Mouse (Mus musculus): ENCODE results near the gene Adam17.
A peak's percentile ranks its signal among the peaks of the same experiment; 100 is the strongest.

Gene Adam17

GRCm38 (mm10) chr12:21353681-21354080, 19.8 kb downstream of the Adam17 start:
- DNase-seq (ENCODE audit: low spot score) = no peak

GRCm38 (mm10) chr12:21350113-21350876, 23.1 kb downstream of the Adam17 start:
- no peak for DNase-seq (ENCODE audit: low spot score)

DNA sequence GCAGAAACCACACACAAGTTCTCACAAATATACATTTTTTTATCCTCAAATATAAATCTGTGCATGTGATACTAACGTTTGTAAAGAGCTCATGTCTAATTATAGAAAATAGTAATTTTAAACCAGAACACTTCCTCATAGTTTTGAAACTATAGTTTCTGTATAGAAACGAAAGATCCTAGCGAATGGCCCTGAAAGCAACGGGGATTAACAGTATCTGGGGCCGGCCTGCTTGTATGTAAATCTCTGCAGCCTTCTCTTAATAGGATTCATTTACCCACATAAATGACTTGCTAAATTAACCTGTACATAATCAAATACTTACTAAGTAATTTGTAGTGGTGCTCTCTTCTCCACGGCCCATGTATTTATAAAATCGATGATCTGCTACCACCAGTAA, 26.5 kb downstream of the Adam17 start:
- DNase-seq (ENCODE audit: low spot score) = no peak

DNA sequence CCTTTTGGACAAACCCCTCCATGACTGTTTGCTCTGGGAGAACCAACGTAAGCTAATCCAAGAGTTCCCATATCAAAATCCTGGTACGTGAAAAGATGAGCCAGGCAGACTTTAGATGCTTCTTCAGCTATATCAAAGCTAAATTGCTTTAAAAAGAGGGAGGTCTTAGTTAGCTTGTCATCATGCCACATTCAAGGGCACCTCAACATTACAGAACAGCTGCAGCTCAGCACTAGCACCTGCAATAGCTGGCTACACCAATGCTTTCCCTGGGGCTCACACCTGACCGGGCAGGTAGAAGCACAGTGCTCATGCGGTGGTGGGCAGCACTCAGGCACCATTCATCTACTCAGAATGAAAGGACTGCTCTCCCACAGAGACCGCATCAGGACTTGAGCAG, 32.8 kb downstream of the Adam17 start:
- no peak for DNase-seq (ENCODE audit: low spot score)

DNA sequence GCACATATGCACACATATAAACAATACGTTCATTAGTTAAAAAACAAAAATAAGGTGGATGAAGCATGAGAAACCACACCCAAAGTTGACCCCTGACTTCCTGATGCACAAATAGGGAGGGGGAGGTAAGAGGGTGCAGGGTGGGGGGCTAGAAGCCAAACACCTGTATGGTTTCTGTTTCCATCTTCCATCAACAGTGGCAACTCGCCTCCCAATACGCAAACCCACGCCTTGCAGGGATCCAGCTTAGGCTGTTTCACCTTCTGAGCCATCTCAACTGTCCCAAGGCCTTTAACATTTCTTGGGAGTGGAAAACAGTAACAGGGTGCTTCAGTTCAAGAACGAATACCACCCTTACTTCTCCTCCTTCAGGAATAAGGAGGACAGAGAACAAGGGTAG, 36.3 kb downstream of the Adam17 start:
- no peak for DNase-seq (ENCODE audit: low spot score)

DNA sequence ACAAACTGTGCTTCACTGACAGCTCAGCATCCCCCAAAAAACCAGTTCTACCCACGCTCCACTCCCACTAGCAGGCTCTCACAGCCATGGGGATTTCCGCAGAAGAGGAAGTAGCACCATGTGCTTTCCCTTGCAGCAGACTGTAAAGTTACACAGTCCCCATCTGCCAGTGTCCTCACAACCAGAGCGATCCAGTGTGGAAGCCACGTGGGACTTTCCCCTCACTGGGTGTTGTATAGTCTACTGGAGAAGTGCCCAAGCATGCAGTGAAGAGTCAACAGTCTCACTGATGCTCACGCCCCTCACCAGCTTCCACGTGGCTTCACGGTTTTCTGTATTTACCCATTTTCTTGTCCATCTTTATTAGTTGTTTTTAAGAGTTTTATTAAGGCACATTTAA, 37.6 kb downstream of the Adam17 start:
- DNase-seq (ENCODE audit: low spot score) = no peak

- no peak for DNase-seq (ENCODE audit: low spot score)
Measured at GRCm38 (mm10) chr12:21333766-21334165, 39.7 kb downstream of the Adam17 start.

GRCm38 (mm10) chr12:21333021-21333420, 40.4 kb downstream of the Adam17 start:
- no peak for DNase-seq (ENCODE audit: low spot score)

DNA sequence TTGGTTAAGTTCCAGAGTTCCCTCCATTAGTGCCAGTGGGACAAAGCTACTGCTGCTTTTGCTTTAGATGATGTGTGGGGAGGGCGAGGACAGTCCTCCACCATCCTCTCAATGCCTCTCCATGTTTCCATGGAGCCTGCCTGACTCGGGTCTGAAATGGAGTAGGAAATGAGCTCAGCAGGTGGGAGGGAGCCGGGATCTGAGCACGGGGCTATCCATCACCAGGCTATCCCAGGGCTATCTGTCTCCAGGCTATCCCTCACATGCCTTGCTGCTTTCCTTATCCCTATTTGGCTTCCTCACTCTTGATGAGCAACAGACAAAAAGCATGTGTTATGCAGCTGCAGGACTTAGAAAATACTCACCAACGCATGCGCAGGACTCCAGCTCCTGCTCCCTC, 41.7 kb downstream of the Adam17 start:
- no peak for DNase-seq (ENCODE audit: low spot score)

GRCm38 (mm10) chr12:21330961-21331576, 42.4 kb downstream of the Adam17 start:
- no peak for DNase-seq (ENCODE audit: low spot score)

DNA sequence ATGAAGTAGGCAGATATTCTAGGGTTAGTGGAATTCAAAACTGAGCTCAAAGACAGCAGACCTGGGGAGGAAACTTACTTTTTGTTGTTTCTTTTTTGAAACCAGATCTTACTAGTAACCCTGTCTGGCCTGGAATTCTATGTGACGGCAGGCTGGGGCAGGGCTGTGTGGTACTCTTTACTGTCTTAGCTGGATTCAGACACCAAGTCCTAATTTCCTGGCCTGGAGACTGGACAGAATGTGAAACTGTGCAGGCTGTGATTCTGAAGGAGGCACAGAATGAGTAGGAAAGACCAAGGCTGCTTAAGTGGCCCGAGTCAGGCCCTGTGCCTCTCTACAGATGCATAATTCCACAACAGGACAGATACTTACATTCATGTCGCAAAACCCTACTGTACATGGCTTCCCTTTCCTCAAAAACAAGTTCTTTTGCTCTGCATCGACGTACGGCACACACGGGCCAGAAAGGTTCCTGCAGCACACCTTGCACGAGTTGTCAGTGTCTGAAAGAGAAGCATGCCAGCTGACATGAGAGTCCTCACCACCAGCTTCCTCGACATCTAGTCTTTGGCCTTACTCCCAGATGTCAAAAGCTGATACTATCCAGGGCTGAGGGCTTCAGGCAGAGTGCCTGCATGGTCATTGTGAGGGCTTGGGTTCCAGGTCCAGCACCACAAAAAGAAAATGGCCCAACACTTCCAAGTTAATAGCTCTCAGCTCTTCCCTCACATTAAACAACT, 43.6 kb downstream of the Adam17 start:
- no peak for DNase-seq (ENCODE audit: low spot score)

- no peak for DNase-seq (ENCODE audit: low spot score)
Measured at GRCm38 (mm10) chr12:21326325-21326724, 47.1 kb downstream of the Adam17 start.

DNA sequence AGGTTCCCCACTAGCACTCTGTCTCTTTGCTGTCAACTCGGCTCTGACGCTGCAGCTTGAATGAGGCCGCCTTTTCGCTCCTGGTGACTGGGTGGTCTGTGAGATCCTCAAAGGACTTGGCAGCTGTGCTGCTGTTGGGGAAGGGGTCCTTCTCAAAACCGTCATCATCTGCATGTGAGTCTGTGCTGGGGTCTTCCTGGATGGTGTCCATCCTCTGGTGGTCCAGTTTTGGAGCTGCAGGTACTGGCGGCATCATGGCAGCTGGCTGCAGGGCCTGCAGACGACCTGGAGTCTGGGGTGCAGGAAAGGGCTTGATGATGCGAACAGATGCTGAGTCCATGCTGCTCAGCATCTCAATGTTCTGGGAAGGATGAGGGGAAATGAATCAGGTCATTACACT, 48.2 kb downstream of the Adam17 start:
- no peak for DNase-seq (ENCODE audit: low spot score)

DNA sequence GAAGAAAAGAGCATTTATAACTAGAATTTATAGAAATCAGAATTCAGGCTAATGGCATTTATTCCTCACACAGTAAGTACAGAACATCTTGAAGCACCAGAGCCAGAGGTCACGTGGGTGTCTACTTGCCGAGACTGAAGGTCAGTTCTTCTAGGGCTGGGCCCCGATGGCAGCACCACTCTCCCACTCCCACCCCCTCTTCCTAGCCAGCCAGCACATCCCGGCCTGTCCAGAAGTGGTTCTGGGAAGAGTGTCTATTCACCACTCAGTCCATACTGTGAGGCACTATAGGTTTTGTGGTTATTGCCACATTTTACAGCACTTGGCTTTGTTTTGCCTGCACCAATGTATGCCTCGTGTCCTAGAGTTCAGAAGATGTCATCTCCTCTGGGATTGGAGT, 49.3 kb downstream of the Adam17 start:
- no peak for DNase-seq (ENCODE audit: low spot score)

GRCm38 (mm10) chr12:21322856-21323255, 50.6 kb downstream of the Adam17 start:
- no peak for DNase-seq (ENCODE audit: low spot score)

GRCm38 (mm10) chr12:21322296-21322695, 51.1 kb downstream of the Adam17 start:
- no peak for DNase-seq (ENCODE audit: low spot score)

DNA sequence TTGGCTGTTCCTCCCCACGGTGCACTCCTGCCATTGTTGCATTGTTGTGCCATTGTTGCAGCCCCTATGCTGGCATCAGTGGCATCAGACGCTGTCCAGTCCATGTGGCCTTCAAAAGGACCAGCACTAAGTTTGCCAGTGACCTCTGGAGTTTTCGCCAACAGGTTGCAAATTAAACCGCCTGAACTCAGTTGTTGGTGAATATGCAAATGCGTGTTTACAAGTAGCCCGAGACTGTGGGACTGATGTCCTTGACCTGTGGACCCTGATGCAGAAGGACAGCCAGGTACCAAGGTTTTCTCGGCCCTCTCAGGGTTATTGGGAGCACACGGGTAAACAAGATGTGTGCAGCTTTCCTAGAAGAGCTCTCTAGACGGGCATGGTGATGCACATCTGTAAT, 52.3 kb downstream of the Adam17 start:
- DNase-seq (ENCODE audit: low spot score) = no peak

GRCm38 (mm10) chr12:21320317-21320716, 53.1 kb downstream of the Adam17 start:
- DNase-seq (ENCODE audit: low spot score) = no peak

DNA sequence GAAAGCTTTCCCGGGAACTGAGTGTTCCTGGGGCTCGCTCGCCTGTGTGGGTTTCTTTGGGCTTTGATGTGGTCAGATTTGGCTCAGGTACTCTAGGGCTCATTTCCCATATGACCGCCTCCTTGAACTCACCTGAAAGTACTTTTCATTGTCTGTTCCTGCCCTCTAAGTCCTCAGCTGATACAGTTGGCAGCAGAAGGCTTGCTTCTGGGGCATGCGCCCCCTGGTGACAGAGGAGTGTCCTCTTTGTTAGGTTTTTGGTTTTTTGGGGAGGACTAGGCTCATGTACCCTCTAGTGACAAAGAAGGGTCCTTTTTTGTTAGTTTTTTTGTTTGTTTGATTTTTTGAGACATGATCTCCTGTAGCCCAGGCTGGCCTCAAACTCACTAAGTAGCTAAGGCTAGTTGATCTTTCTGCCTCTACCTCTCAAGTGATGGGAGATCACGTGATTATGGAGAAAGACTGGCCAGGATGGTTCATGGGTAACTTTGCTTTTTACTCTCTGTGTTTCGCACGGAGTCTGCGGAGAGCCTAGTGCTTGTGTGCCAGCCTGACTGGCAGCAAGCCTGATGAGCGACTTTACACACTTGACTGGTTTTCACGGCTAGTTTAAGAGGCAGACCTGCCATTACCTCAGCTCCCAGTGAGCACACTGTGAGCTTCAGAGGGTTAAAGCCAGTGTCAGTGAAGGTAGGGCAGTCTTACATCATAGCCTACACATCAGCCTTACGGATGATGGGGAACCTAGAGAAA, 55.1 kb downstream of the Adam17 start:
- peak; percentile 64 for DNase-seq (ENCODE audit: low spot score)

GRCm38 (mm10) chr12:21316869-21317265, 56.6 kb downstream of the Adam17 start:
- DNase-seq (ENCODE audit: low spot score) = peak; percentile 29

GRCm38 (mm10) chr12:21315923-21316868, 57.2 kb downstream of the Adam17 start, which contains the start of gene Iah1:
Gene Iah1, plus strand, starts transcription at chr12:21316389.
- peak; percentile 70 for DNase-seq (ENCODE audit: low spot score)

Measured in c-Kit-positive CD71-positive TER-119-positive erythroid progenitor cells, embryonic 14.5 days (primary cell).